Mouse (Mus musculus) G1E (cell line): ENCODE data around the gene Ppp1r9b.

Source experiments
- CTCF ChIP-seq: IDR thresholded peaks from 2 replicates; pipeline ENCODE4 v1.5.1; 2012; ENCODE audit warnings: low read depth, low read length, inconsistent platforms, mixed read lengths
- TAL1 ChIP-seq: conservative IDR thresholded peaks from 2 replicates; pipeline ENCODE4 v1.6.1; 2012; ENCODE audit warnings: low read depth, low read length, inconsistent platforms, mixed read lengths

- TF ChIP-seq CTCF = no peak
- TF ChIP-seq TAL1 = no peak
Observed at GRCm38 (mm10) chr11:95024439-95025184, 33.8 kb downstream of the Ppp1r9b start.
